Mouse (Mus musculus): Measurements from ENCODE around the gene Moap1. TPM values are rescaled to one million over a fixed set of nuclear protein-coding genes. Genes with fewer than 3 reads are reported as not detected.
A peak's percentile ranks its signal among the peaks of the same experiment; 100 is the strongest.

Gene Moap1
- polyA plus RNA-seq, 1 experiment = 8.8 TPM

GRCm38 (mm10) chr12:102710851-102711375 lies 32.5 kb downstream of the Moap1 start:
- Histone ChIP-seq H3K4me1 (ENCODE audit: control insufficient read depth, insufficient read depth, low read length) (peaks cover 4% of the 10 kb centered on the region), H3K4me3 (ENCODE audit: control insufficient read depth, low read depth, low read length) (no peak overlapping the region), H3K27me3 (ENCODE audit: control insufficient read depth, insufficient read depth, low read length) (no peaks in the 10 kb centered on the region), H3K36me3 (ENCODE audit: control insufficient read depth, insufficient read depth, low read length) (no peaks in the 10 kb centered on the region), H3K27ac (ENCODE audit: control insufficient read depth, insufficient read depth, low read depth, low read length) (no peak overlapping the region)
- TF ChIP-seq POLR2A (IDR thresholded peaks at IDR 0.05; ENCODE audit: control insufficient read depth, low read depth, low read length) (no peak), CTCF (IDR thresholded peaks at IDR 0.05; ENCODE audit: control insufficient read depth, insufficient read depth, insufficient replicate concordance, low read depth, low read length) (no peak)

- no peak overlapping the region for H3K27ac ChIP-seq (ENCODE audit: control insufficient read depth, insufficient read depth, low read depth, low read length)
- TF ChIP-seq POLR2A (IDR thresholded peaks at IDR 0.05; ENCODE audit: control insufficient read depth, low read depth, low read length) = no peak
- no peak for TF ChIP-seq CTCF (IDR thresholded peaks at IDR 0.05; ENCODE audit: control insufficient read depth, insufficient read depth, insufficient replicate concordance, low read depth, low read length)
- no peaks in the 10 kb centered on the region for H3K36me3 ChIP-seq (ENCODE audit: control insufficient read depth, insufficient read depth, low read length)
Measured at GRCm38 (mm10) chr12:102709896-102710295, 33.6 kb downstream of the Moap1 start.

GRCm38 (mm10) chr12:102708220-102708619 lies 35.2 kb downstream of the Moap1 start:
- no peaks in the 10 kb centered on the region for H3K36me3 ChIP-seq (ENCODE audit: control insufficient read depth, insufficient read depth, low read length)
- TF ChIP-seq CTCF (IDR thresholded peaks at IDR 0.05; ENCODE audit: control insufficient read depth, insufficient read depth, insufficient replicate concordance, low read depth, low read length) = peak; percentile 23; the same call in 1 of the 2 replicates
- TF ChIP-seq POLR2A (IDR thresholded peaks at IDR 0.05; ENCODE audit: control insufficient read depth, low read depth, low read length) = no peak
- peaks cover 24% of the 10 kb centered on the region for H3K4me1 ChIP-seq (ENCODE audit: control insufficient read depth, insufficient read depth, low read length)
- no peak overlapping the region for H3K4me3 ChIP-seq (ENCODE audit: control insufficient read depth, low read depth, low read length)
- H3K27me3 ChIP-seq (ENCODE audit: control insufficient read depth, insufficient read depth, low read length) = no peaks in the 10 kb centered on the region
- no peak overlapping the region for H3K27ac ChIP-seq (ENCODE audit: control insufficient read depth, insufficient read depth, low read depth, low read length)

More at GRCm38 (mm10) chr12:102709896-102710295, 33.6 kb downstream of the Moap1 start:
- no peaks in the 10 kb centered on the region for H3K27me3 ChIP-seq (ENCODE audit: control insufficient read depth, insufficient read depth, low read length)
- peaks cover 10% of the 10 kb centered on the region for H3K4me1 ChIP-seq (ENCODE audit: control insufficient read depth, insufficient read depth, low read length)
- H3K4me3 ChIP-seq (ENCODE audit: control insufficient read depth, low read depth, low read length) = no peak overlapping the region

GRCm38 (mm10) chr12:102706833-102707463 lies 36.5 kb downstream of the Moap1 start:
- Histone ChIP-seq H3K27me3 (ENCODE audit: control insufficient read depth, insufficient read depth, low read length) (no peaks in the 10 kb centered on the region), H3K27ac (ENCODE audit: control insufficient read depth, insufficient read depth, low read depth, low read length) (no peak overlapping the region), H3K4me1 (ENCODE audit: control insufficient read depth, insufficient read depth, low read length) (peaks cover 35% of the 10 kb centered on the region), H3K4me3 (ENCODE audit: control insufficient read depth, low read depth, low read length) (no peak overlapping the region), H3K36me3 (ENCODE audit: control insufficient read depth, insufficient read depth, low read length) (no peaks in the 10 kb centered on the region)
- TF ChIP-seq POLR2A (IDR thresholded peaks at IDR 0.05; ENCODE audit: control insufficient read depth, low read depth, low read length) (no peak), CTCF (IDR thresholded peaks at IDR 0.05; ENCODE audit: control insufficient read depth, insufficient read depth, insufficient replicate concordance, low read depth, low read length) (no peak)

DNA sequence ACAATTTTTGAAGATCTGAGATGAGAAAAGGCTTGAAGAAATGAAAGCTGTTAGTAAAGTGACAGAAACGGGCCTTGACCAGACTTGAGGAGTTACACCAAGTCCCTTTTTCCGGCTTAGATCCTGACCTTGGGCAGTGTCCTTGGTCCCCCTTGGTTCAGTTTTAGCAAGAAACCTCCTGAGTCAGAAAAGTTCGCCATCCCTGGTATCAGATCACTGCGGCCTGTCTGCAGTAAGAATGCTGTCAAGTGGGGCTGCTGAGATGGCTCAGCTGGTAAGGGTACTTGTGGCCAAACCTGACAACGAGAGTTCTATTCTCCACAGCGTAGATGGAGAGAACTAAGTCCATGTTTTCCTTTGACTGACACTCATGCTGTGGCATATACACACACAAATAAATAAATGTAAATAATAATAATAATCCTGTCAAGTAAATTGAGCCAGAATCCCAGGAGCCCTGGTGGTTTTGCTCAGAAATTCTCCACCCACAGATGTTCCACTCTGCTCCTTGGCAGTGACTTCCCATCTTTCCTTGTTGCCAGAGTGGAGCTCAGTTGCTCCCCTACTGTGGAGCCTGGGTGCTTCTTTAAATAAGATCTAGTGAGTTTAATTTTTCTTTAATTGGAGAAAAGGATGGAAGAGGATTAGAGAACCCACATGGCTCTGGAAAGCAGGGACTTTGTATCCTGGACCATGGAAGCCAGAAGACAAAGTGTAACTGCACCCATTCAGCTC lies 37.4 kb downstream of the Moap1 start:
- Histone ChIP-seq H3K27ac (ENCODE audit: control insufficient read depth, insufficient read depth, low read depth, low read length) (no peak overlapping the region), H3K4me3 (ENCODE audit: control insufficient read depth, low read depth, low read length) (no peak overlapping the region), H3K36me3 (ENCODE audit: control insufficient read depth, insufficient read depth, low read length) (no peaks in the 10 kb centered on the region), H3K27me3 (ENCODE audit: control insufficient read depth, insufficient read depth, low read length) (no peaks in the 10 kb centered on the region), H3K4me1 (ENCODE audit: control insufficient read depth, insufficient read depth, low read length) (peaks cover 35% of the 10 kb centered on the region)
- no peak for TF ChIP-seq CTCF (IDR thresholded peaks at IDR 0.05; ENCODE audit: control insufficient read depth, insufficient read depth, insufficient replicate concordance, low read depth, low read length)

DNA sequence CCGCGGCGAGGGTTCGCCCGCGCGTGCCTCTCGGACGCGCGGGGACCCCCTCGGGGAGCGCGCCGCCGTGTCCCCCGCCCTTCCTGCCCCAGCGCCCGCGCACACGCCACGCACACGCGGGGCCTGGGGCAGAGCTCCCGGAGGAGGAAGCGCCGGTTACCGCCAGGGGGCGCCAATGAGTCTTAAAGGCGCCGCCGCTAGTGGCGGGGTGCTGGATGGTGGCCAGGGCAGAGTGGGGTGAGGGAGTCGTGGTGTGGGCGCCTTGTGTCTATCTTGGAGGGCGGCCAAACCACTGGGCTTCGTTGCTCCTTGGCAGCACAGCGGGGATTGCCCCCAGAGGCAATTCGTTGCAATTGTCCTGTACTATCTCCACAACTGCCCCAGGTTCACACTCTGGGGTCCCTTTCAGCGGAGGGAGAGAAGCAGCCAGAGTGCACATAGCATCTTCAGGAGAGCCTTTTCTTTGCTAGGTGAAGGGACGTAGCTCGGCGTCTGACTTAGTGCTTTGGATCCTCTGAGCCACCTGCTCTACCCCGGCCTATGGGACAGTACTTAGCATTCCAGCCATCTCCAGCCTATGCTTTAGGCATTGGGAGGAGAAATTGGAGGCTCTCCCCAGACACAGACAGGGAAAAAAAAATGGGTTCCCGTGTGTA lies 38.1 kb downstream of the Moap1 start:
- TF ChIP-seq POLR2A (IDR thresholded peaks at IDR 0.05; ENCODE audit: control insufficient read depth, low read depth, low read length) (no peak), CTCF (IDR thresholded peaks at IDR 0.05; ENCODE audit: control insufficient read depth, insufficient read depth, insufficient replicate concordance, low read depth, low read length) (peak; percentile 86)
- H3K27me3 ChIP-seq (ENCODE audit: control insufficient read depth, insufficient read depth, low read length) = no peaks in the 10 kb centered on the region
- peak overlapping the region; percentile 85 for H3K4me3 ChIP-seq (ENCODE audit: control insufficient read depth, low read depth, low read length)
- peak overlapping the region; percentile 56 for H3K27ac ChIP-seq (ENCODE audit: control insufficient read depth, insufficient read depth, low read depth, low read length)
- no peaks in the 10 kb centered on the region for H3K36me3 ChIP-seq (ENCODE audit: control insufficient read depth, insufficient read depth, low read length)
- H3K4me1 ChIP-seq (ENCODE audit: control insufficient read depth, insufficient read depth, low read length) = peaks cover 35% of the 10 kb centered on the region
